Mouse (Mus musculus) large intestine, adult 2 months (tissue): ENCODE data around the gene Krt24. TPM values are rescaled to one million over a fixed set of nuclear protein-coding genes. Genes with fewer than 3 reads are reported as not detected.
"Not testable (repeated sequence)": the region's sequence is repeated elsewhere in the genome, so short reads cannot be mapped to it uniquely, and the experiment has no call there.

Experiments
- DNase-seq: peaks from one replicate; pipeline ENCODE4 v3.0.0-alpha.2; 2012; ENCODE audit warnings: low read depth, low spot score
- WGBS: fragments of 180-500 bp; shearing (Covaris S2); methylation state at CpG from one replicate; pipeline ENCODE4 v1.1.7; 2018; 5-methylcytosine and 5-hydroxymethylcytosine counted together
- polyA plus RNA-seq: library from polyadenylated mRNA; depleted of rRNA; stranded (reverse); fragments of >200 nt; gene quantifications from 2 replicates; pipeline ENCODE4 v1.2.3, GENCODE M21; 2012; rRNA removed

The Krt24 gene
- polyA plus RNA-seq, 1 experiment = not detected

- DNase-seq = no peak
- WGBS = 88% methylated on average over 8 of the region's 8 CpGs
These were observed 29.7 kb downstream of the Krt24 start for GRCm38 (mm10) chr11:99255316-99255715.

GRCm38 (mm10) chr11:99253893-99254292, 31.2 kb downstream of the Krt24 start:
- DNase-seq = no peak
- 53% methylated on average over 2 of the region's 2 CpGs for WGBS

GRCm38 (mm10) chr11:99252671-99253070, 32.4 kb downstream of the Krt24 start:
- no peak for DNase-seq
- 35% methylated on average over 8 of the region's 8 CpGs for WGBS

- DNase-seq = no peak
- WGBS = 21% methylated on average over 3 of the region's 3 CpGs
These were observed 34.4 kb downstream of the Krt24 start for GRCm38 (mm10) chr11:99250666-99251065.

- 40% methylated on average over 5 of the region's 5 CpGs for WGBS
- no peak for DNase-seq
These were observed 34.8 kb downstream of the Krt24 start for GRCm38 (mm10) chr11:99250241-99250640.

- WGBS = 55% methylated on average over 4 of the region's 4 CpGs
- DNase-seq = no peak
These were observed 35.9 kb downstream of the Krt24 start for GRCm38 (mm10) chr11:99249115-99249514.

- DNase-seq = no peak
- WGBS = 94% methylated on average over 4 of the region's 4 CpGs
These were observed 37.1 kb downstream of the Krt24 start for GRCm38 (mm10) chr11:99247916-99248315.

GRCm38 (mm10) chr11:99244519-99244918, 40.5 kb downstream of the Krt24 start:
- 41% methylated on average over 3 of the region's 3 CpGs for WGBS

GRCm38 (mm10) chr11:99243820-99244374, 41.2 kb downstream of the Krt24 start, which contains the start of gene Krt222:
Krt222 (minus strand) TSS chr11:99244085.
- 4% methylated on average over 17 of the region's 17 CpGs for WGBS
- DNase-seq = no peak

More at GRCm38 (mm10) chr11:99244519-99244918, 40.5 kb downstream of the Krt24 start:
- not testable (repeated sequence) for DNase-seq

- no peak for DNase-seq
- WGBS = 28% methylated on average over 3 of the region's 3 CpGs
These were observed 41.8 kb downstream of the Krt24 start for GRCm38 (mm10) chr11:99243200-99243819.

- 77% methylated on average over 5 of the region's 5 CpGs for WGBS
- no peak for DNase-seq
These were observed 43.0 kb downstream of the Krt24 start for GRCm38 (mm10) chr11:99242056-99242455.

- WGBS = 27% methylated on average over 14 of the region's 14 CpGs
- DNase-seq = no peak
These were observed 46.6 kb downstream of the Krt24 start for GRCm38 (mm10) chr11:99238468-99238867.

GRCm38 (mm10) chr11:99231049-99231816, 53.8 kb downstream of the Krt24 start:
- 30% methylated on average over 15 of the region's 15 CpGs for WGBS
- DNase-seq = no peak

- WGBS = under 1% methylated on average over 87 of the region's 87 CpGs
- DNase-seq = no peak
These were observed 54.6 kb downstream of the Krt24 start, which contains the start of gene Smarce1 for GRCm38 (mm10) chr11:99230261-99231048. Smarce1 (minus strand) TSS chr11:99231017.

Other genes with a start within 250 kb of the Krt24 start
- gene Igfbp4, start 244.0 kb downstream of the Krt24 start, polyA plus RNA-seq = 111 and 134 TPM in 2 replicates
- gene Tns4, start 196.0 kb downstream of the Krt24 start, polyA plus RNA-seq = 30.1 and 51.4 TPM in 2 replicates
- 5.8 and 7.7 TPM in 2 replicates for gene Ccr7, start 130.2 kb downstream of the Krt24 start, polyA plus RNA-seq
- gene Smarce1, start 54.2 kb downstream of the Krt24 start, polyA plus RNA-seq = 16.6 and 17.2 TPM in 2 replicates
- 0.36 and 0.48 TPM in 2 replicates for gene Krt222, start 41.2 kb downstream of the Krt24 start, polyA plus RNA-seq
- gene Krt25, start 37.7 kb upstream of the Krt24 start, polyA plus RNA-seq = not detected in 2 replicates
- gene Krt26, start 52.7 kb upstream of the Krt24 start, polyA plus RNA-seq = not detected in 2 replicates
- not detected in 2 replicates for gene Krt27, start 65.8 kb upstream of the Krt24 start, polyA plus RNA-seq
- gene Krt28, start 89.6 kb upstream of the Krt24 start, polyA plus RNA-seq = 0.06 TPM in 1 of 2 replicates, not detected in the other
- 0.84 and 1.1 TPM in 2 replicates for gene Krt10, start 104.1 kb upstream of the Krt24 start, polyA plus RNA-seq
- 3.9 and 4.5 TPM in 2 replicates for gene Krt12, start 137.0 kb upstream of the Krt24 start, polyA plus RNA-seq
- gene Krt20, start 152.9 kb upstream of the Krt24 start, polyA plus RNA-seq = 409 and 926 TPM in 2 replicates
- gene Krt23, start 207.9 kb upstream of the Krt24 start, polyA plus RNA-seq = 1.0 and 2.8 TPM in 2 replicates
- gene Krt39, start 236.1 kb upstream of the Krt24 start, polyA plus RNA-seq = not detected in 2 replicates